Mouse (Mus musculus): ENCODE measurements around the gene 1500009L16Rik. TPM values are rescaled to one million over a fixed set of nuclear protein-coding genes. Genes with fewer than 3 reads are reported as not detected.

The 1500009L16Rik gene
- polyA plus RNA-seq, 1 experiment = not detected

- H3K9me3 ChIP-seq (ENCODE audit: control insufficient read depth, low read length) = peaks cover 4% of the 10 kb centered on the region; the same call in 1 of the 2 replicates
Measured at GRCm38 (mm10) chr10:83723055-83723454, 390 bp downstream of the 1500009L16Rik start.

DNA sequence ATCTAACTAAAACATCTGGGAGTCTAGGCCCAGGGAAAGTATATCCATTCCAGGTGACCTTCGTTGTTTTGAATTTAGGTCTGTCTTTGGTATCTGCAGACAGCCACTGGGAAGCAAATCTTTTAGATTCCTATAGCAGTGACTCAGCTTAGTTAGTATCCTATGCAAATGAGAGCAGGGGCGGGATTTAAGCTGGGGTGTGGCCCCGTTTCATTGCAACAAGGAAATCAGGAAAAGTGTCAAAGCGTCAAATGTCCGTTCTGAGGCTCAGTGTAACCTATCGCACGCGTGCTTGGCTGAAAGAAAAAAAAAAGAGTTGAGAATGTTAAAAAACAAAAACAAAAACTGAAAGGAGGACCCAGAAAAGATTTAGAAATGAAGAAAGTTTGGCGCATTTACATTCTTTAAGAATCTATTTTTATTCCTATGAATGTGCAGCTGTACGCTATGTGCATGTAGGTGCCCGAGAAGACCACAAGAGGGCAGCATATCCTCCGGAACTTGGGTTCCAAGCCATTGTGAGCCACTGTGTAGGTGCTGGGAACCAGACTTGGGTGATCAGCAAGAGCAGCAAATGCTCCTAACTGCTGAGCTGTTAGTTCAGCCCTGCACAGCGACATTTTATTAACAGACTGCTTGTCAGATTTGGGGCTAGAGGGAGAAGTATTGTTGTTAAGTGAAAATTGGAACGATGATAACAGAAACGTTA, 1.8 kb downstream of the 1500009L16Rik start:
- H3K9me3 ChIP-seq (ENCODE audit: control insufficient read depth, low read length) = peaks cover 4% of the 10 kb centered on the region; the same call in 1 of the 2 replicates
- TF ChIP-seq TAL1 (IDR thresholded peaks at IDR 0.05; ENCODE audit: low read length) (no peak), GATA1 (IDR thresholded peaks at IDR 0.05; ENCODE audit: low read length) (no peak)
- no peak overlapping the region for H3K4me3 ChIP-seq (replicated peaks)
- peaks cover 26% of the 10 kb centered on the region for H3K27me3 ChIP-seq (ENCODE audit: control insufficient read depth)
- no peaks in the 10 kb centered on the region; the same call in 1 of the 2 replicates for H3K4me1 ChIP-seq (ENCODE audit: control insufficient read depth)
- H3K36me3 ChIP-seq (ENCODE audit: control insufficient read depth) = no peaks in the 10 kb centered on the region

More at GRCm38 (mm10) chr10:83723055-83723454, 390 bp downstream of the 1500009L16Rik start:
- no peak for TF ChIP-seq TAL1 (IDR thresholded peaks at IDR 0.05; ENCODE audit: low read length)
- TF ChIP-seq GATA1 (IDR thresholded peaks at IDR 0.05; ENCODE audit: low read length) = no peak
- no peak overlapping the region for H3K4me3 ChIP-seq (replicated peaks)
- no peaks in the 10 kb centered on the region for H3K36me3 ChIP-seq (ENCODE audit: control insufficient read depth)
- H3K27me3 ChIP-seq (ENCODE audit: control insufficient read depth) = peaks cover 26% of the 10 kb centered on the region
- no peaks in the 10 kb centered on the region; the same call in 1 of the 2 replicates for H3K4me1 ChIP-seq (ENCODE audit: control insufficient read depth)

- H3K4me3 ChIP-seq (replicated peaks) = no peak overlapping the region
- H3K36me3 ChIP-seq (ENCODE audit: control insufficient read depth) = no peaks in the 10 kb centered on the region
- H3K4me1 ChIP-seq (ENCODE audit: control insufficient read depth) = no peaks in the 10 kb centered on the region; the same call in 1 of the 2 replicates
- H3K27me3 ChIP-seq (ENCODE audit: control insufficient read depth) = peaks cover 26% of the 10 kb centered on the region
- no peak for TF ChIP-seq TAL1 (IDR thresholded peaks at IDR 0.05; ENCODE audit: low read length)
- no peak for TF ChIP-seq GATA1 (IDR thresholded peaks at IDR 0.05; ENCODE audit: low read length)
- H3K9me3 ChIP-seq (ENCODE audit: control insufficient read depth, low read length) = peaks cover 4% of the 10 kb centered on the region; the same call in 1 of the 2 replicates
Measured at GRCm38 (mm10) chr10:83726164-83726563, 3.5 kb downstream of the 1500009L16Rik start.

GRCm38 (mm10) chr10:83727846-83728245, 5.2 kb downstream of the 1500009L16Rik start:
- H3K9me3 ChIP-seq (ENCODE audit: control insufficient read depth, low read length) = peaks cover 4% of the 10 kb centered on the region; the same call in 1 of the 2 replicates
- no peaks in the 10 kb centered on the region for H3K4me1 ChIP-seq (ENCODE audit: control insufficient read depth)
- H3K27me3 ChIP-seq (ENCODE audit: control insufficient read depth) = peaks cover 12% of the 10 kb centered on the region
- no peak for TF ChIP-seq TAL1 (IDR thresholded peaks at IDR 0.05; ENCODE audit: low read length)
- no peak for TF ChIP-seq GATA1 (IDR thresholded peaks at IDR 0.05; ENCODE audit: low read length)
- no peaks in the 10 kb centered on the region for H3K36me3 ChIP-seq (ENCODE audit: control insufficient read depth)
- H3K4me3 ChIP-seq (replicated peaks) = no peak overlapping the region

- Histone ChIP-seq H3K27me3 (ENCODE audit: control insufficient read depth) (peaks cover 5% of the 10 kb centered on the region), H3K9me3 (ENCODE audit: control insufficient read depth, low read length) (peaks cover 4% of the 10 kb centered on the region), H3K36me3 (ENCODE audit: control insufficient read depth) (no peaks in the 10 kb centered on the region), H3K4me1 (ENCODE audit: control insufficient read depth) (no peaks in the 10 kb centered on the region), H3K4me3 (replicated peaks) (no peak overlapping the region)
- TF ChIP-seq TAL1 (IDR thresholded peaks at IDR 0.05; ENCODE audit: low read length) (no peak), GATA1 (IDR thresholded peaks at IDR 0.05; ENCODE audit: low read length) (no peak)
Measured at GRCm38 (mm10) chr10:83728529-83728928, 5.9 kb downstream of the 1500009L16Rik start.

GRCm38 (mm10) chr10:83729076-83729475, 6.4 kb downstream of the 1500009L16Rik start:
- Histone ChIP-seq H3K9me3 (ENCODE audit: control insufficient read depth, low read length) (peaks cover 10% of the 10 kb centered on the region), H3K4me3 (replicated peaks) (no peak overlapping the region), H3K36me3 (ENCODE audit: control insufficient read depth) (no peaks in the 10 kb centered on the region), H3K4me1 (ENCODE audit: control insufficient read depth) (no peaks in the 10 kb centered on the region; the same call in 1 of the 2 replicates), H3K27me3 (ENCODE audit: control insufficient read depth) (no peaks in the 10 kb centered on the region)
- TF ChIP-seq TAL1 (IDR thresholded peaks at IDR 0.05; ENCODE audit: low read length) (no peak), GATA1 (IDR thresholded peaks at IDR 0.05; ENCODE audit: low read length) (no peak)

DNA sequence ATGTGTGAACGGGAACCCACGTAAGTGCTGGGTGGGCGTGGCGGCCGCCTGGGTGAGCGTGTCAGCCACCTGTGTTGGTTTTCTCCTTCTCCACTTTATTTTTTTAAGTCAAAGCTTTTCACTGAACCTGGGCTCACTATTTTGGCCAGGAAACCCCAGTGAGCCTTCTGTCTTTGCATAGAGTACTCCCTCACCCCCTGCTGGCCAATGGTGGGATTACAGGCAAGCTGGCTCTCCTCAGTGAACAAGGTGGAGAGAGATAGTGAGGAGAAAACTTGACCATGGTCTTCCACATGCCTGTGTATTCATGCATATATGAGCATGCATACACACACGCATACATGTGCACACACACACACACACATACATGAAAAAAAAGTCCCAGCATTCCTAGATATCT, 6.8 kb downstream of the 1500009L16Rik start:
- Histone ChIP-seq H3K4me3 (replicated peaks) (no peak overlapping the region), H3K4me1 (ENCODE audit: control insufficient read depth) (no peaks in the 10 kb centered on the region; the same call in 1 of the 2 replicates), H3K27me3 (ENCODE audit: control insufficient read depth) (no peaks in the 10 kb centered on the region), H3K9me3 (ENCODE audit: control insufficient read depth, low read length) (peaks cover 14% of the 10 kb centered on the region), H3K36me3 (ENCODE audit: control insufficient read depth) (no peaks in the 10 kb centered on the region)
- TF ChIP-seq TAL1 (IDR thresholded peaks at IDR 0.05; ENCODE audit: low read length) (no peak), GATA1 (IDR thresholded peaks at IDR 0.05; ENCODE audit: low read length) (no peak)

DNA sequence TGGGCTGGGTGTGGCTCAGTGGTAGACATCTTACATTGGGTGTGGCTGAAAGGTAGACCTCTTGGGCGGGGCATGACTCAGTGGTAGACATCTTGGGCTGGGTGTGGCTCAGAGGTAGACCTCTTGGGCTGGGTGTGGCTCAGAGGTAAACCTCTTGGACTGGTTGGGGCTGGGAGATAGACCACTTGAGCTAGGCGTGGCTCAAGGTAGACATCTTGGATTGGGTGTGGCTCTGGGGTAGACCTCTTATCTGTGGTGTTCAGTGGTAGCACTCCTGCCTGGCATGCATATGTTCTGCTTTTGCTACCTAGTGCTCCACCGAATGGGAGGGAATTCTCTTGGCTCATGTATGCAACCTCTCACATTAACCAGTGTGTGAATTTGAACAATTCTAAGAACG, 11.1 kb downstream of the 1500009L16Rik start:
- TF ChIP-seq TAL1 (IDR thresholded peaks at IDR 0.05; ENCODE audit: low read length) (no peak), GATA1 (IDR thresholded peaks at IDR 0.05; ENCODE audit: low read length) (no peak)
- Histone ChIP-seq H3K27me3 (ENCODE audit: control insufficient read depth) (no peaks in the 10 kb centered on the region), H3K36me3 (ENCODE audit: control insufficient read depth) (no peaks in the 10 kb centered on the region), H3K9me3 (ENCODE audit: control insufficient read depth, low read length) (peaks cover 21% of the 10 kb centered on the region), H3K4me3 (replicated peaks) (no peak overlapping the region), H3K4me1 (ENCODE audit: control insufficient read depth) (no peaks in the 10 kb centered on the region; the same call in 1 of the 2 replicates)

DNA sequence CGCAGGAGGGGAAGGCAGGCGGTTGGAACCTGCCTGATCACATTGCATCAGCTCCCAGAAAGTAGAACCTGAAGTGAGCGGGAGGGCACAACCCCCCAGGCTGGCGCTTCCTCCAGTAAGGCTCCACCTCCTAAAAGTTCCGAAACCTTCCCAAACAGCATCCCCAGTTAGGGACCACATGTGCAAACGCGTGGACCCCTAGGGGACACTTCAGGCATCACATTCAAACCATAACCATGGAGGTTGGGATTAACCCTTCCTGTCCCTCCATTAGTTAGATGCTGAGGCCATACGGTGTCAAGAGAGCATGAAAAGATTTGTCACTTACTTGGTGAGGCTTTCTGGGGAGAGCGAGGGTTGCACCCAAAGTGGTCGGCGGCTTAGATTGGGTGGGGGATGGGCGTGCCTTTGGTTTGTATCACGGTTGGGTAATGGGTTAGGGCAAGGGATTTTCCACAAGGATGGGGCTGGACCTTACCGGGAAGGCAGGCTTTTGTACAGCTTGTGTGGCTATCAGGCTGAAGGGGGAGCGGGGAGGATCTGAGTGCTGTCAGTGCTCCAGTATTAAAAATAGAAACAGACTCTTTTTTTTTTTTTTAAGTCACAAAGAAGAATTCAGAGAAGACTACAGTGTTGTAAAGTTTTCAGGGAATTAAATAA, 16.5 kb downstream of the 1500009L16Rik start:
- peaks cover 45% of the 10 kb centered on the region for H3K9me3 ChIP-seq (ENCODE audit: control insufficient read depth, low read length)

More for the DNA sequence above, 16.5 kb downstream of the 1500009L16Rik start:
- Histone ChIP-seq H3K36me3 (ENCODE audit: control insufficient read depth) (no peaks in the 10 kb centered on the region), H3K4me1 (ENCODE audit: control insufficient read depth) (no peaks in the 10 kb centered on the region), H3K4me3 (replicated peaks) (no peak overlapping the region), H3K27me3 (ENCODE audit: control insufficient read depth) (no peaks in the 10 kb centered on the region)
- TF ChIP-seq TAL1 (IDR thresholded peaks at IDR 0.05; ENCODE audit: low read length) (no peak), GATA1 (IDR thresholded peaks at IDR 0.05; ENCODE audit: low read length) (no peak)

Measured in erythroblast, embryonic 14.5 days (primary cell).